Mouse (Mus musculus) cerebellum, adult 11 months (tissue): ENCODE measurements around the gene Abi3bp.

Experiments
- DNase-seq: peaks from one replicate; pipeline ENCODE4 v3.0.0; 2022

Gene Abi3bp

GRCm38 (mm10) chr16:56477677-56478574 lies at the start of gene Abi3bp:
Gene Abi3bp, plus strand, starts transcription at chr16:56477878.
- no peak for DNase-seq

GRCm38 (mm10) chr16:56435293-56436185 lies 42.1 kb upstream of the Abi3bp start:
- DNase-seq = no peak

GRCm38 (mm10) chr16:56440243-56440642 lies 37.4 kb upstream of the Abi3bp start:
- no peak for DNase-seq

- no peak for DNase-seq
Measured at GRCm38 (mm10) chr16:56441113-56441512, 36.6 kb upstream of the Abi3bp start.

GRCm38 (mm10) chr16:56441658-56442344 lies 35.9 kb upstream of the Abi3bp start:
- no peak for DNase-seq

GRCm38 (mm10) chr16:56451482-56451881 lies 26.2 kb upstream of the Abi3bp start:
- no peak for DNase-seq

- DNase-seq = no peak
Measured at GRCm38 (mm10) chr16:56451923-56452322, 25.8 kb upstream of the Abi3bp start.

GRCm38 (mm10) chr16:56458052-56458754 lies 19.5 kb upstream of the Abi3bp start:
- no peak for DNase-seq

GRCm38 (mm10) chr16:56473160-56473559 lies 4.5 kb upstream of the Abi3bp start:
- DNase-seq = no peak

- no peak for DNase-seq
Measured at GRCm38 (mm10) chr16:56475676-56476075, 2.0 kb upstream of the Abi3bp start.

GRCm38 (mm10) chr16:56478575-56479191 lies 1.0 kb downstream of the Abi3bp start:
- DNase-seq = no peak

GRCm38 (mm10) chr16:56483466-56483865 lies 5.8 kb downstream of the Abi3bp start:
- DNase-seq = no peak

GRCm38 (mm10) chr16:56486461-56486860 lies 8.8 kb downstream of the Abi3bp start:
- no peak for DNase-seq

- no peak for DNase-seq
Measured at GRCm38 (mm10) chr16:56490861-56491260, 13.2 kb downstream of the Abi3bp start.

- no peak for DNase-seq
Measured at GRCm38 (mm10) chr16:56495266-56495665, 17.6 kb downstream of the Abi3bp start.

- no peak for DNase-seq
Measured at GRCm38 (mm10) chr16:56496743-56497142, 19.1 kb downstream of the Abi3bp start.

GRCm38 (mm10) chr16:56498680-56499079 lies 21.0 kb downstream of the Abi3bp start:
- DNase-seq = no peak

- no peak for DNase-seq
Measured at GRCm38 (mm10) chr16:56500441-56500840, 22.8 kb downstream of the Abi3bp start.

- no peak for DNase-seq
Measured at GRCm38 (mm10) chr16:56501101-56501500, 23.4 kb downstream of the Abi3bp start.

GRCm38 (mm10) chr16:56501513-56501912 lies 23.8 kb downstream of the Abi3bp start:
- no peak for DNase-seq

GRCm38 (mm10) chr16:56502134-56502533 lies 24.5 kb downstream of the Abi3bp start:
- DNase-seq = no peak

- no peak for DNase-seq
Measured at GRCm38 (mm10) chr16:56503941-56504340, 26.3 kb downstream of the Abi3bp start.
